Mouse (Mus musculus): ENCODE measurements at regions not wholly inside any gene's neighbourhood (a gene's known extent, or its start where the extent isn't known, plus 50 kb on each side); places are given as distances from the start of the nearest gene placed in this dataset.

GRCm38 (mm10) chr3:21268429-21269129 lies 807.9 kb upstream of the Tbl1xr1 start:
- TF ChIP-seq CTCF (conservative IDR thresholded peaks at IDR 0.05; ENCODE audit: insufficient read depth, insufficient read length, low read depth, low read length) (no peak), POLR2A (IDR thresholded peaks at IDR 0.05; ENCODE audit: low read depth, low read length) (no peak)

Data from kidney, adult 2 months (tissue).